Mouse (Mus musculus): ENCODE measurements around the gene Crk.

GRCm38 (mm10) chr11:75643323-75643722, 35.7 kb upstream of the Crk start:
- no peak for TF ChIP-seq POLR2A (IDR thresholded peaks at IDR 0.05; ENCODE audit: insufficient read depth, low read depth, low read length)
- no peak for TF ChIP-seq CTCF (IDR thresholded peaks at IDR 0.05; ENCODE audit: insufficient read depth, low read depth, low read length)

Data from olfactory bulb, adult 2 months (tissue).